Mouse (Mus musculus) midbrain, embryonic 13.5 days (tissue): ENCODE measurements at regions not wholly inside any gene's neighbourhood (a gene's known extent, or its start where the extent isn't known, plus 50 kb on each side); places are given as distances from the start of the nearest gene placed in this dataset.

Experiments used
- ATAC-seq: fragments of 200-750 bp; cut with Nextera tagmentation; 2 replicates; pipeline ENCODE4 v1.8.0; 2017; ENCODE audit warnings: mild to moderate bottlenecking, moderate TSS enrichment, moderate library complexity
- H3K27ac ChIP-seq: fragments of 300-500 bp; sonication (generic); 2 replicates; pipeline ENCODE4 v1.5.1; 2015; ENCODE audit warnings: inconsistent platforms, mild to moderate bottlenecking, moderate library complexity
- H3K27me3 ChIP-seq: fragments of 300-500 bp; sonication (generic); 2 replicates; pipeline ENCODE4 v1.6.1; 2015; ENCODE audit warnings: mild to moderate bottlenecking, inconsistent platforms
- H3K36me3 ChIP-seq: fragments of 300-500 bp; sonication (generic); 2 replicates; pipeline ENCODE4 v1.6.1; 2015; ENCODE audit warnings: mild to moderate bottlenecking, inconsistent platforms
- H3K4me1 ChIP-seq: fragments of 300-500 bp; sonication (generic); replicated peaks from 2 replicates; pipeline ENCODE4 v1.6.1; 2015; ENCODE audit warnings: inconsistent platforms
- H3K4me2 ChIP-seq: fragments of 300-500 bp; sonication (generic); replicated peaks from 2 replicates; pipeline ENCODE4 v1.6.1; 2015; ENCODE audit warnings: moderate library complexity, mild to moderate bottlenecking, inconsistent platforms
- H3K4me3 ChIP-seq: fragments of 300-500 bp; sonication (generic); replicated peaks from 2 replicates; pipeline ENCODE4 v1.5.1; 2015; ENCODE audit warnings: mild to moderate bottlenecking, inconsistent platforms
- H3K9ac ChIP-seq: fragments of 300-500 bp; sonication (generic); replicated peaks from 2 replicates; pipeline ENCODE4 v1.6.1; 2015; ENCODE audit warnings: mild to moderate bottlenecking, inconsistent platforms
- H3K9me3 ChIP-seq: fragments of 300-500 bp; sonication (generic); 2 replicates; pipeline ENCODE4 v1.6.1; 2016; ENCODE audit warnings: mild to moderate bottlenecking, inconsistent platforms
- WGBS: fragments of 180-500 bp; shearing (Covaris S2); methylation state at CpG from one replicate; pipeline ENCODE4 v1.1.7; 2015; 5-methylcytosine and 5-hydroxymethylcytosine counted together

GRCm38 (mm10) chr1:80025863-80026616 lies 165.1 kb upstream of the Serpine2 start:
- 94% methylated on average over 4 of the region's 4 CpGs for WGBS
- no peak overlapping the region for H3K27ac ChIP-seq
- no peak for ATAC-seq

GRCm38 (mm10) chr1:80023518-80024095 lies 162.6 kb upstream of the Serpine2 start:
- Histone ChIP-seq H3K4me3 (no peak overlapping the region), H3K36me3 (no peaks in the 10 kb centered on the region), H3K9ac (no peak overlapping the region), H3K4me1 (no peaks in the 10 kb centered on the region), H3K27me3 (no peaks in the 10 kb centered on the region), H3K9me3 (no peaks in the 10 kb centered on the region), H3K4me2 (no peak overlapping the region), H3K27ac (no peak overlapping the region)
- ATAC-seq = no peak
- WGBS = 71% methylated on average over 6 of the region's 6 CpGs

More at GRCm38 (mm10) chr1:80025863-80026616, 165.1 kb upstream of the Serpine2 start:
- Histone ChIP-seq H3K9ac (no peak overlapping the region), H3K27me3 (no peaks in the 10 kb centered on the region), H3K4me3 (no peak overlapping the region), H3K9me3 (no peaks in the 10 kb centered on the region), H3K36me3 (no peaks in the 10 kb centered on the region), H3K4me1 (no peaks in the 10 kb centered on the region), H3K4me2 (no peak overlapping the region)

GRCm38 (mm10) chr1:80021866-80022265 lies 160.9 kb upstream of the Serpine2 start:
- Histone ChIP-seq H3K9me3 (no peaks in the 10 kb centered on the region), H3K36me3 (no peaks in the 10 kb centered on the region), H3K4me1 (no peaks in the 10 kb centered on the region), H3K9ac (no peak overlapping the region), H3K4me3 (no peak overlapping the region), H3K4me2 (no peak overlapping the region), H3K27me3 (no peaks in the 10 kb centered on the region), H3K27ac (no peak overlapping the region)
- WGBS = 46% methylated on average over 3 of the region's 3 CpGs
- no peak for ATAC-seq

GRCm38 (mm10) chr1:80018391-80019065 lies 157.5 kb upstream of the Serpine2 start:
- no peak for ATAC-seq
- Histone ChIP-seq H3K9me3 (no peaks in the 10 kb centered on the region), H3K4me1 (no peaks in the 10 kb centered on the region), H3K9ac (no peak overlapping the region), H3K27ac (no peak overlapping the region), H3K27me3 (no peaks in the 10 kb centered on the region), H3K36me3 (no peaks in the 10 kb centered on the region), H3K4me2 (no peak overlapping the region), H3K4me3 (no peak overlapping the region)
- WGBS = 78% methylated on average over 11 of the region's 11 CpGs

GRCm38 (mm10) chr1:80015474-80015873 lies 154.5 kb upstream of the Serpine2 start:
- no peak overlapping the region for H3K27ac ChIP-seq
- no peaks in the 10 kb centered on the region for H3K36me3 ChIP-seq
- H3K9ac ChIP-seq = no peak overlapping the region
- no peak overlapping the region for H3K4me3 ChIP-seq
- no peaks in the 10 kb centered on the region for H3K4me1 ChIP-seq
- no peaks in the 10 kb centered on the region for H3K9me3 ChIP-seq
- ATAC-seq = no peak
- 80% methylated on average over 5 of the region's 5 CpGs for WGBS
- no peak overlapping the region for H3K4me2 ChIP-seq
- no peaks in the 10 kb centered on the region for H3K27me3 ChIP-seq

GRCm38 (mm10) chr1:80014586-80014985 lies 153.6 kb upstream of the Serpine2 start:
- no peaks in the 10 kb centered on the region for H3K4me1 ChIP-seq
- H3K9me3 ChIP-seq = no peaks in the 10 kb centered on the region
- no peaks in the 10 kb centered on the region for H3K36me3 ChIP-seq
- H3K4me2 ChIP-seq = no peak overlapping the region
- H3K4me3 ChIP-seq = no peak overlapping the region
- H3K27me3 ChIP-seq = no peaks in the 10 kb centered on the region
- WGBS = 96% methylated on average over 2 of the region's 2 CpGs
- H3K27ac ChIP-seq = no peak overlapping the region
- ATAC-seq = no peak
- H3K9ac ChIP-seq = no peak overlapping the region

GRCm38 (mm10) chr1:80010724-80011123 lies 149.7 kb upstream of the Serpine2 start:
- no peaks in the 10 kb centered on the region for H3K9me3 ChIP-seq
- no peak overlapping the region for H3K4me3 ChIP-seq
- H3K27ac ChIP-seq = no peak overlapping the region
- no peaks in the 10 kb centered on the region for H3K27me3 ChIP-seq
- WGBS = 54% methylated on average over 4 of the region's 4 CpGs
- H3K9ac ChIP-seq = no peak overlapping the region
- no peaks in the 10 kb centered on the region for H3K4me1 ChIP-seq
- H3K36me3 ChIP-seq = no peaks in the 10 kb centered on the region
- no peak for ATAC-seq
- no peak overlapping the region for H3K4me2 ChIP-seq

- Histone ChIP-seq H3K36me3 (no peaks in the 10 kb centered on the region), H3K4me2 (no peak overlapping the region), H3K27me3 (no peaks in the 10 kb centered on the region), H3K9me3 (no peaks in the 10 kb centered on the region), H3K9ac (no peak overlapping the region), H3K4me3 (no peak overlapping the region), H3K4me1 (no peaks in the 10 kb centered on the region), H3K27ac (no peak overlapping the region)
- ATAC-seq = no peak
- 83% methylated on average over 11 of the region's 11 CpGs for WGBS
Observed at GRCm38 (mm10) chr1:79999081-79999480, 138.1 kb upstream of the Serpine2 start.

GRCm38 (mm10) chr1:79997911-79998310 lies 136.9 kb upstream of the Serpine2 start:
- H3K4me3 ChIP-seq = no peak overlapping the region
- no peak overlapping the region for H3K27ac ChIP-seq
- no peak overlapping the region for H3K4me2 ChIP-seq
- H3K27me3 ChIP-seq = no peaks in the 10 kb centered on the region
- no peaks in the 10 kb centered on the region for H3K4me1 ChIP-seq
- WGBS = 94% methylated on average over 10 of the region's 10 CpGs
- no peak overlapping the region for H3K9ac ChIP-seq
- no peak for ATAC-seq
- H3K36me3 ChIP-seq = no peaks in the 10 kb centered on the region
- no peaks in the 10 kb centered on the region for H3K9me3 ChIP-seq

- no peaks in the 10 kb centered on the region for H3K4me1 ChIP-seq
- H3K27me3 ChIP-seq = no peaks in the 10 kb centered on the region
- no peak for ATAC-seq
- 96% methylated on average over 6 of the region's 6 CpGs for WGBS
- H3K4me3 ChIP-seq = no peak overlapping the region
- no peaks in the 10 kb centered on the region for H3K9me3 ChIP-seq
- H3K9ac ChIP-seq = no peak overlapping the region
- no peak overlapping the region for H3K27ac ChIP-seq
- no peak overlapping the region for H3K4me2 ChIP-seq
- no peaks in the 10 kb centered on the region for H3K36me3 ChIP-seq
Observed at GRCm38 (mm10) chr1:79997456-79997855, 136.5 kb upstream of the Serpine2 start.

GRCm38 (mm10) chr1:79984721-79985120 lies 123.7 kb upstream of the Serpine2 start:
- no peaks in the 10 kb centered on the region for H3K36me3 ChIP-seq

GRCm38 (mm10) chr1:79982678-79983280 lies 121.8 kb upstream of the Serpine2 start:
- Histone ChIP-seq H3K9me3 (no peaks in the 10 kb centered on the region), H3K27me3 (no peaks in the 10 kb centered on the region), H3K4me1 (no peaks in the 10 kb centered on the region), H3K4me2 (no peak overlapping the region), H3K4me3 (no peak overlapping the region), H3K36me3 (no peaks in the 10 kb centered on the region), H3K27ac (no peak overlapping the region), H3K9ac (no peak overlapping the region)
- 86% methylated on average over 13 of the region's 13 CpGs for WGBS
- no peak for ATAC-seq

More at GRCm38 (mm10) chr1:79984721-79985120, 123.7 kb upstream of the Serpine2 start:
- no peak overlapping the region for H3K9ac ChIP-seq
- ATAC-seq = no peak
- no peaks in the 10 kb centered on the region for H3K4me1 ChIP-seq
- 88% methylated on average over 3 of the region's 3 CpGs for WGBS
- H3K9me3 ChIP-seq = no peaks in the 10 kb centered on the region
- H3K4me3 ChIP-seq = no peak overlapping the region
- H3K27ac ChIP-seq = no peak overlapping the region
- no peak overlapping the region for H3K4me2 ChIP-seq
- no peaks in the 10 kb centered on the region for H3K27me3 ChIP-seq
